Mouse (Mus musculus) urinary bladder, postnatal 4 days (tissue): ENCODE measurements at regions not wholly inside any gene's neighbourhood (a gene's known extent, or its start where the extent isn't known, plus 50 kb on each side); places are given as distances from the start of the nearest gene placed in this dataset.
"Not testable (repeated sequence)": the region's sequence is repeated elsewhere in the genome, so short reads cannot be mapped to it uniquely, and the experiment has no call there.

Source experiments
- DNase-seq, 2 experiments: peaks; one replicate each; pipeline ENCODE4 v3.0.0; 2021 to 2022; ENCODE audit warnings: low spot score in 2 of 2

DNA sequence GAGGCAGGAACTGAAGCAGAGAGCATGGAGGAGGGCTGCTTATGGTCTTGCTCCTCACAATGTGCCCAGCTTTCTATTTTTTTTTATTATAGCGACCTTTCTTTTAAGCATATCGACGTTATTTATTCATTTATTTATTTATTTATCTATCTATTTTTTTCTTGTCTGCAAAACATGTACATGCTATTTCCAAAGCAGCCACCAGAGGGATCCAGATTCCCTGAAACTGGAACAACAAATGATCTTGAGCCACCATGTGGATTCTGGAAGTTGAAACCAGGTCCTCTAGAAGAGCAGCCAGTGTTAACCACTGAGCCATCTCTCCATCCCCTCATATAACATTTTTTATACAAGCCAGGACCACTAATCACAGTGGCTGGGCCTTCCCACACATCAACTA lies 338.1 kb downstream of the Gm21863 start:
- not testable (repeated sequence) for DNase-seq

DNA sequence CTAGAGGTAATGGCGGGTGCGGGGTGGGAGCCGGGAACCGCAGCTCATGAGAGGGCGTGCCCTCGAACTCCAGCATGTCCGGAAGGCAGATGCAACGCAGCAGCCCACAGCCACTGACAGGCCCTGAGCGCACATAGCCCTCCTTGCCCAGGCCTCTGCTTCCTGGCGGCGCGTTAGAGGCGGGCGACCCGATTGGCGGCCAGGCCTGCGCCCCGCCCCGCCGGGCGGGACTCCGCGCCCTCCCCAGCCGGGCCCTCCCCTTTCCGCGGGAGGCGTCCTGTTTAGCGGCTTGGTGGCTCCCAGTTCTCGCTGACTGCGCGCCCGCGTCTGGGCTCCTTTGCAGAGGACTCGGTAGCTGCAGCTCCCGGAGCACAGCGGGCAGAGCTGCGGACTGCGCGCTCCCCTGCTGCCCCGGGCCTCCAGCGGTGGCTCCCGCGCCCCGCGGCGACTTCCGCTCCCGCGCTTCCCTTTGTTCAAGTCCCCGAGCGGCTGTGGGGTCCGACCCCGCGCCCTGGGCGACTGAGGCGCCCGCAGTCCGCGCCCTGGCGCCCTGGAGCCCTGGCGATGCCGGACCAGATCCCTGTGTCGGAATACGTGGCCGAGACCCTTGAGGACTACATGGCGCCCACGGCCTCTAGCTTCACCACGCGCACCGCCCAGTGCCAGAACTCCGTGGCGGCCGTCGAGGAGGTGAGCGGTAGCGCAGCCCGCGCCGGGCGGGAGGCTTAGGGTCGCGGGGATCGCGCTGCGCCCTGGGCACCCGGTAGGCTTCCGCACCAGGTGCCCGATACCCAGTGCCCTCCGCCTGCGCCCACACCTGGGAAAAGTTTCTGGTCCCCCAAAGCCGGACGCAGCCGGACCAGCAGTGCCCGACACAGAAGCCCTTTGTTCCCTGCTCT lies 357.9 kb downstream of the Gm21863 start:
- peak; percentile 16 to 56 for DNase-seq
